Mouse (Mus musculus): ENCODE measurements at regions not wholly inside any gene's neighbourhood (a gene's known extent, or its start where the extent isn't known, plus 50 kb on each side); places are given as distances from the start of the nearest gene placed in this dataset.

DNA sequence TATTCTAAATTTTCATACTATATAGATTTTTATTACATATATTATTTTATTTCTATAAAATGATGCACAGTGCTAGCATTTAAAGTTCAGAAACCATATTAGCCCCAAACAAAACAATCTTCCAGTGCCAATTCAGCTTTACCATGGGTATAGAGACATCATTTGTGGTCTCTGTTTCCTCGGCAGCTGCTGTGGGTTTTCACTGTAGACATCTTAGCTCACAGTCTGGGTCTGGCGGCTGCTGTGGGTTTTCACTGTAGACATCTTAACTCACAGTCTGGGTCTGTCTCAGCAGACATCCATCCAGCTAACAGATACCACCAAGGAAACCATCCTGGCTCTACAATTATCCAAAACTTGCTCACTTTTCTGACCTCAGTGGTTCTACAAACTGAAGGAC is 808.9 kb downstream of the Slitrk1 start:
- in situ Hi-C loops (cut with MboI; ENCODE audit: low pct_ligation_motif_present, low pct_unique_long_range_greater_than_20kb, low sequenced_read_pairs): no loop called here

DNA sequence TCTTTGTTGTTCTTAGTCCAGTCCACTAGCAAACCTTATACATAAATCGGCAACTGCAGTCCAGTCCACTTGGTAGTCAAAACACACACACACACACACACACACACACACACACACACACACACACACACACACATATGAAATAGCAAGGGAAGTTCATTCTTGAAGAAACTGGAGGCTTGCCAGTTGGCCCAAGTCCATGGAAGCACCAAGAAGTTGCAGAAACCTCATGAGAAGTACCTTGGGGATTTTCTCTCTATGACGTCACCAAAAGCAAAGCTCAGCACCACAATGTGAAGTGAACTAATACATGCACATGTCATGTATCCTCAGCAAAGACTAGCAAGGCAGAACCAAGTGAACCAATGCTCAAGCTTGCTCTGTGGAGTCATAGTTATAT is 823.0 kb downstream of the Slitrk1 start:
- no peaks in the 10 kb centered on the region for H3K79me2 ChIP-seq (replicated peaks; ENCODE audit: control insufficient read depth, extremely low read depth, insufficient read depth, poor library complexity, severe bottlenecking)
- H3K36me3 ChIP-seq (replicated peaks in 1 of 2; ENCODE audit: control insufficient read depth in 1 of 2, insufficient read depth in 1 of 2, low read length in 1 of 2): no peaks in the 10 kb centered on the region
- dilution Hi-C loops (cut with MboI; ENCODE audit: extremely low pct_ligation_motif_present, extremely low pct_unique_long_range_greater_than_20kb, low sequenced_read_pairs): no loop called here
- peaks cover 15% of the 10 kb centered on the region for H3K9me3 ChIP-seq (replicated peaks; ENCODE audit: low read length)
- H3K4me2 ChIP-seq (ENCODE audit: insufficient read depth, low read depth, poor library complexity, severe bottlenecking): no peak overlapping the region
- H3K27ac ChIP-seq (ENCODE audit: insufficient read depth, low read depth): no peak overlapping the region
- H3K27me3 ChIP-seq (replicated peaks): no peaks in the 10 kb centered on the region
- in situ Hi-C loops (cut with MboI; ENCODE audit: low pct_ligation_motif_present, low pct_unique_long_range_greater_than_20kb, low sequenced_read_pairs): no loop called here
- H3K4me3 ChIP-seq (replicated peaks in 1 of 3; ENCODE audit: low read depth in 2 of 3, low read length in 2 of 3, poor library complexity in 1 of 3): no peak overlapping the region
- TF ChIP-seq PAX5 (IDR thresholded peaks at IDR 0.05; ENCODE audit: low read length) (no peak), E2F4 (IDR thresholded peaks at IDR 0.05; ENCODE audit: insufficient replicate concordance, low read depth, low read length) (no peak), MAZ (IDR thresholded peaks at IDR 0.05; ENCODE audit: low read depth, low read length) (no peak)
- H3K9ac ChIP-seq (ENCODE audit: insufficient read depth, low read depth): no peak overlapping the region
- no peaks in the 10 kb centered on the region for H3K4me1 ChIP-seq (ENCODE audit: control insufficient read depth in 1 of 2, insufficient read depth in 2 of 2)
- no peak for DNase-seq (ENCODE audit: extremely low read depth)

More for the DNA sequence above, 808.9 kb downstream of the Slitrk1 start:
- TF ChIP-seq SMC3 (IDR thresholded peaks at IDR 0.05; ENCODE audit: low read depth, low read length) (no peak), USF2 (conservative IDR thresholded peaks at IDR 0.05; ENCODE audit: low read depth, low read length) (no peak), JUND (conservative IDR thresholded peaks at IDR 0.05; ENCODE audit: low read depth, low read length) (no peak), ELF1 (IDR thresholded peaks at IDR 0.05; ENCODE audit: low read depth, low read length) (no peak), NRF1 (IDR thresholded peaks at IDR 0.05; ENCODE audit: low read depth, low read length) (no peak), ZKSCAN1 (IDR thresholded peaks at IDR 0.05; ENCODE audit: borderline replicate concordance, low read depth, low read length) (no peak)
- Histone ChIP-seq H3K27ac (ENCODE audit: insufficient read depth, low read depth) (no peak overlapping the region), H3K4me3 (replicated peaks in 1 of 3; ENCODE audit: low read depth in 2 of 3, low read length in 2 of 3, poor library complexity in 1 of 3) (no peak overlapping the region), H3K4me2 (ENCODE audit: insufficient read depth, low read depth, poor library complexity, severe bottlenecking) (no peak overlapping the region), H3K27me3 (replicated peaks) (no peaks in the 10 kb centered on the region), H3K79me2 (replicated peaks; ENCODE audit: control insufficient read depth, extremely low read depth, insufficient read depth, poor library complexity, severe bottlenecking) (no peaks in the 10 kb centered on the region), H3K36me3 (replicated peaks in 1 of 2; ENCODE audit: control insufficient read depth in 1 of 2, insufficient read depth in 1 of 2, low read length in 1 of 2) (no peaks in the 10 kb centered on the region), H3K9ac (ENCODE audit: insufficient read depth, low read depth) (no peak overlapping the region), H3K9me3 (replicated peaks; ENCODE audit: low read length) (peaks cover 8% of the 10 kb centered on the region), H3K4me1 (ENCODE audit: control insufficient read depth in 1 of 2, insufficient read depth in 2 of 2) (no peaks in the 10 kb centered on the region)
- dilution Hi-C loops (cut with MboI; ENCODE audit: extremely low pct_ligation_motif_present, extremely low pct_unique_long_range_greater_than_20kb, low sequenced_read_pairs): no loop called here
- DNase-seq (ENCODE audit: extremely low read depth): no peak

DNA sequence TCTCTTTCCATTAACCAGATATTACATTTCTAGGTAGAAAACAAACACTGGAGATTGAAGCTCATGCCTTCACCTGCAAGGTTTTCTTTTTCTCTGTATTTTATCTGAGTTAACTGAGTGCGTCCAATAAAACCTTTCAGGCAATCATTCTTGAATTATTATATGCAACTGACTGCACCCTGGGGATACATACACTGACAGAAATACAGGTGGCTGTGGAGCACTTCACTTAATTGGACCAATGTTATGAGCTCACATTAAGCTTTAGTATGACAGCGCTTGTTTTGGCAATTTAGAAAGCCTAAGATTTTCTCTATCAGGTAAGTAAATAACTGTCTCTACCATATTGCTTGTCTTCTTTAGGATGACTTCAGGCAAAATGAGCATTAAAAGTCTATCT is 864.0 kb downstream of the Slitrk1 start:
- Histone ChIP-seq H3K9me3 (replicated peaks; ENCODE audit: low read length) (peaks cover 22% of the 10 kb centered on the region), H3K27me3 (replicated peaks) (no peaks in the 10 kb centered on the region), H3K4me3 (replicated peaks in 1 of 3; ENCODE audit: low read depth in 2 of 3, low read length in 2 of 3, poor library complexity in 1 of 3) (no peak overlapping the region), H3K9ac (ENCODE audit: insufficient read depth, low read depth) (no peak overlapping the region), H3K36me3 (replicated peaks in 1 of 2; ENCODE audit: control insufficient read depth in 1 of 2, insufficient read depth in 1 of 2, low read length in 1 of 2) (no peaks in the 10 kb centered on the region), H3K27ac (ENCODE audit: insufficient read depth, low read depth) (no peak overlapping the region), H3K4me2 (ENCODE audit: insufficient read depth, low read depth, poor library complexity, severe bottlenecking) (no peak overlapping the region), H3K79me2 (replicated peaks; ENCODE audit: control insufficient read depth, extremely low read depth, insufficient read depth, poor library complexity, severe bottlenecking) (no peaks in the 10 kb centered on the region), H3K4me1 (ENCODE audit: control insufficient read depth in 1 of 2, insufficient read depth in 2 of 2) (no peaks in the 10 kb centered on the region)
- dilution Hi-C loops (cut with MboI; ENCODE audit: extremely low pct_ligation_motif_present, extremely low pct_unique_long_range_greater_than_20kb, low sequenced_read_pairs) (no loop called here), in situ Hi-C loops (cut with MboI; ENCODE audit: low pct_ligation_motif_present, low pct_unique_long_range_greater_than_20kb, low sequenced_read_pairs) (no loop called here)
- TF ChIP-seq IRF4 (IDR thresholded peaks at IDR 0.05; ENCODE audit: low read depth, low read length) (no peak), RCOR1 (conservative IDR thresholded peaks at IDR 0.05; ENCODE audit: low read depth, low read length) (no peak), JUN (IDR thresholded peaks at IDR 0.05; ENCODE audit: insufficient read depth, low read depth, low read length) (no peak), ZKSCAN1 (IDR thresholded peaks at IDR 0.05; ENCODE audit: borderline replicate concordance, low read depth, low read length) (no peak), JUND (conservative IDR thresholded peaks at IDR 0.05; ENCODE audit: low read depth, low read length) (no peak), ZC3H11A (IDR thresholded peaks at IDR 0.05; ENCODE audit: low read depth, low read length) (no peak), SMC3 (IDR thresholded peaks at IDR 0.05; ENCODE audit: low read depth, low read length) (no peak), MEF2A (IDR thresholded peaks at IDR 0.05; ENCODE audit: borderline replicate concordance, low read depth, low read length) (no peak), ZMIZ1 (IDR thresholded peaks at IDR 0.05; ENCODE audit: low read depth, low read length) (no peak), ELF1 (IDR thresholded peaks at IDR 0.05; ENCODE audit: low read depth, low read length) (no peak), TBP (conservative IDR thresholded peaks at IDR 0.05; ENCODE audit: low read depth, low read length) (no peak), HCFC1 (IDR thresholded peaks at IDR 0.05; ENCODE audit: low read depth, low read length) (no peak), CHD1 (IDR thresholded peaks at IDR 0.05; ENCODE audit: low read depth, low read length) (no peak), EP300 (IDR thresholded peaks at IDR 0.05; ENCODE audit: low read length) (no peak), MYC (IDR thresholded peaks at IDR 0.05; ENCODE audit: low read depth, low read length) (no peak), SIN3A (IDR thresholded peaks at IDR 0.05; ENCODE audit: low read length) (no peak), USF1 (IDR thresholded peaks at IDR 0.05; ENCODE audit: low read depth, low read length) (no peak), USF2 (conservative IDR thresholded peaks at IDR 0.05; ENCODE audit: low read depth, low read length) (no peak)
- DNase-seq (ENCODE audit: extremely low read depth): no peak

Measured in CH12.LX (cell line).